Mouse (Mus musculus): ENCODE data around the gene Dpy19l1.

- TF ChIP-seq CTCF (conservative IDR thresholded peaks at IDR 0.05; ENCODE audit: low read length): no peak
- TF ChIP-seq NANOG (IDR thresholded peaks at IDR 0.05; ENCODE audit: borderline replicate concordance, low read length): no peak
These were observed 112.1 kb downstream of the Dpy19l1 start for GRCm38 (mm10) chr9:24390807-24391370.
